Mouse (Mus musculus) cerebellum, adult 2 months (tissue): ENCODE measurements around the gene Mettl17. TPM values are rescaled to one million over a fixed set of nuclear protein-coding genes. Genes with fewer than 3 reads are reported as not detected.

Experiments used
- DNase-seq, 2 experiments: peaks; one replicate each; pipeline ENCODE4 v3.0.0; 2021
- H3K27ac ChIP-seq: fragments of 200-500 bp; 2 replicates; pipeline ENCODE4 v1.5.1; 2012; ENCODE audit warnings: low read length, control low read depth, inconsistent platforms; ENCODE audit not compliant: insufficient read depth
- H3K27me3 ChIP-seq: fragments of 200-500 bp; 2 replicates; pipeline ENCODE4 v1.6.1; 2012; ENCODE audit warnings: inconsistent platforms, mild to moderate bottlenecking, low read length, moderate library complexity; ENCODE audit not compliant: control insufficient read depth, insufficient read depth
- H3K4me1 ChIP-seq: fragments of 200-500 bp; 2 replicates; pipeline ENCODE4 v1.6.1; 2011; ENCODE audit warnings: low read length; ENCODE audit not compliant: control insufficient read depth, insufficient read depth
- H3K4me3 ChIP-seq: fragments of 200-500 bp; replicated peaks from 2 replicates; pipeline ENCODE3; 2011; ENCODE audit warnings: mild to moderate bottlenecking, low read depth, low read length, control low read depth; ENCODE audit not compliant: insufficient read depth
- CTCF ChIP-seq: fragments of 200-500 bp; IDR thresholded peaks from 2 replicates; pipeline ENCODE4 v1.5.1; 2011; ENCODE audit warnings: low read depth, mild to moderate bottlenecking, control low read depth, low read length, moderate library complexity, borderline replicate concordance; ENCODE audit not compliant: insufficient read depth
- POLR2A ChIP-seq: fragments of 200-500 bp; IDR thresholded peaks from 2 replicates; pipeline ENCODE4 v1.6.1; 2011; ENCODE audit warnings: low read length, control low read depth, borderline replicate concordance; ENCODE audit not compliant: insufficient read depth
- WGBS: fragments of 180-500 bp; shearing (Covaris S2); methylation state at CpG from one replicate; pipeline ENCODE4 v1.1.7; 2018; 5-methylcytosine and 5-hydroxymethylcytosine counted together
- polyA plus RNA-seq: library from polyadenylated mRNA; depleted of rRNA; stranded (reverse); fragments of >200 nt; gene quantifications from 2 replicates; pipeline ENCODE4 v1.2.3, GENCODE M21; 2012; rRNA removed

The Mettl17 gene
- polyA plus RNA-seq, 1 experiment: 52.5 TPM

DNA sequence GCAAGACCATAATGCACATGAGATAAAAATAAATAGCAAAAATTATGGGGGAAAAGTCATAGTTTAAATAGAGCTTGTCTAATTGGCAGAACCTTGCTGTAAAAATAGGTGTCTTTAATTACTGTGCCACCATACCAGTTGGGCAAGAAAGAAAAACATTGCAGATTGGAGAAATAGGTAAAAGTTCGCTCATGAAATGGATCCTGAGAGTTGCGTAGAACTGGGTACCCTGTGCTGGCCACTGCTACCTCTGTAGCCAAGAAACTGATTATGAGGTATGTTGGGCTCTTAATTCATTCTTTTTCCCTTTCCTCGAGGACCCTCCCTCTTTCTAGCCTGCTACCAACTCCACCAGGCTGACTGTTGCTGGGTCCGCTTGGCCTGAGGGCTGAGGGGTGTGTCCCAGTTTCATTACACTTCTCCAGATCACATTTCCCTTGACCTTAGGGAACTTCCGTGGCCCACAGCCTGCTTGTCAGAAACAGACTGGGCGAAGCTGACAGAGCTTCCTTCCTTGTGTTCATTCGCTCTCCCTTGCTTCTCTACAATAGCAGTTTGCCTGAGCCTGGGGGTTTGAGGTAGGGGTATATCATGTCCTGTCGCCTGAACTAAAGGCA, 56.4 kb downstream of the Mettl17 start:
- no peak for DNase-seq
- TF ChIP-seq POLR2A (no peak), CTCF (no peak)
- Histone ChIP-seq H3K27ac (no peak overlapping the region), H3K4me1 (no peaks in the 10 kb centered on the region), H3K27me3 (no peaks in the 10 kb centered on the region), H3K4me3 (no peak overlapping the region)
- 39% methylated on average over 8 of the region's 8 CpGs for WGBS

DNA sequence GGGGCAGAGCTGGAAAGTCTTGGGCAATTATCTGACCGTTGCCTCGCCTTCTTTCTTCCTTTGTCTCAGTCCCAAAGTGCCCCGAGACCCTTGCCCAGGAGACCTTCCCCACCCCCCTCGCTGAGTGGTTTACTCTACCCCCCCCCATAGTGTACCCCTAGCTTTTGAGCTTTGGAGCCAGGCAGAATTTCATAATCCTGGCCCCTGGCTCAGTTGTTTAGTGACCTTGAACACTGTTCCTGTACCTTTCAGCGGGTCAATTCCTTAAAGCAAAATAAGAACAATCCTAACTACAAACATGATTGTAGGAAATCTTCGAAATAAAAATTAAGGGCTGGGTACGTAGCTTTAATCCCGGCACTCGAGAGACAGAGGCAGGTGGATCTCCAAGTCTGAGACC, 56.9 kb downstream of the Mettl17 start:
- no peak overlapping the region for H3K27ac ChIP-seq
- TF ChIP-seq CTCF: no peak
- no peak for TF ChIP-seq POLR2A

DNA sequence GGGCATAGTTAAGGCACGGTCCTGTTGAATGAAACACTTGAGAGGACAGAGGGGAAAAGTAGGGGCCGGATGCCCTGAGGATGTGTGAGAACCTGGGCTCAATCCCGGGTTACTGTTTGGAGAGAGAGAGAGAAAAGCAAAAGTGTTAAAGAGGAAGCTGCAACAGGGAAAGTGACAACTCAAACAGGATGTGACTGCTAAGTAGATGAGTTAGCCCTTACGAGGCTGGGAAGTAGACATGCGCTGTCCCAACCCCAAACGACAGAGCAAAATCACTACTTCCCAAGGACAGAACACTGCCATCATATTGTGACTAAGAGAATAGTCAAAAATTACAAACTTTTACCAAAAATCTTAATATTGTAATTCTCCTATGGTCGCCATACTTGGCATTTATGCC, 57.6 kb downstream of the Mettl17 start:
- Histone ChIP-seq H3K27me3 (no peaks in the 10 kb centered on the region), H3K27ac (no peak overlapping the region), H3K4me1 (no peaks in the 10 kb centered on the region), H3K4me3 (no peak overlapping the region)
- DNase-seq: no peak
- TF ChIP-seq POLR2A: no peak
- no peak for TF ChIP-seq CTCF
- WGBS: 64% methylated on average over 7 of the region's 7 CpGs

More for the DNA sequence above, 56.9 kb downstream of the Mettl17 start:
- WGBS: 57% methylated on average over 9 of the region's 9 CpGs
- no peaks in the 10 kb centered on the region for H3K27me3 ChIP-seq
- no peak overlapping the region for H3K4me3 ChIP-seq
- no peak for DNase-seq
- H3K4me1 ChIP-seq: no peaks in the 10 kb centered on the region

Other genes starting within 250 kb of the Mettl17 start
- gene Gm4181, start 249.2 kb upstream of the Mettl17 start, polyA plus RNA-seq: not detected in 2 replicates
- gene Gm17079, start 189.4 kb upstream of the Mettl17 start, polyA plus RNA-seq: not detected in 2 replicates
- not detected in 2 replicates for gene Gm5800, start 167.7 kb upstream of the Mettl17 start, polyA plus RNA-seq
- gene Ang4, start 111.3 kb upstream of the Mettl17 start, polyA plus RNA-seq: not detected in 2 replicates
- not detected in 2 replicates for gene AY358078, start 84.8 kb upstream of the Mettl17 start, polyA plus RNA-seq
- not detected in 2 replicates for gene Ear6, start 31.1 kb upstream of the Mettl17 start, polyA plus RNA-seq
- 13.8 and 15.0 TPM in 2 replicates for gene Slc39a2, start 8.0 kb downstream of the Mettl17 start, polyA plus RNA-seq
- gene Ndrg2, start 29.3 kb downstream of the Mettl17 start, polyA plus RNA-seq: 997 and 1,033 TPM in 2 replicates
- gene Tppp2, start 33.6 kb downstream of the Mettl17 start, polyA plus RNA-seq: not detected in 2 replicates
- 0.10 TPM in 1 of 2 replicates, not detected in the other for gene Rnase13, start 37.9 kb downstream of the Mettl17 start, polyA plus RNA-seq
- 44.1 and 48.0 TPM in 2 replicates for gene Arhgef40, start 99.9 kb downstream of the Mettl17 start, polyA plus RNA-seq
- 2.0 and 2.4 TPM in 2 replicates for gene Tmem253, start 130.8 kb downstream of the Mettl17 start, polyA plus RNA-seq
- 184 and 188 TPM in 2 replicates for gene Zfp219, start 135.9 kb downstream of the Mettl17 start, polyA plus RNA-seq
- gene Olfr221, start 157.6 kb downstream of the Mettl17 start, polyA plus RNA-seq: 0.03 and 0.10 TPM in 2 replicates
- gene Hnrnpc, start 219.2 kb downstream of the Mettl17 start, polyA plus RNA-seq: 254 and 281 TPM in 2 replicates
- 1.1 and 1.2 TPM in 2 replicates for gene Rpgrip1, start 225.9 kb downstream of the Mettl17 start, polyA plus RNA-seq